Mouse (Mus musculus) liver, embryonic 14.5 days (tissue): Measurements from ENCODE around the gene Maneal.

Experiments
- CTCF ChIP-seq: IDR thresholded peaks from 2 replicates; pipeline ENCODE4 v1.5.1; 2016; ENCODE audit warnings: antibody characterized with exemption, low read depth, control low read depth
- EP300 ChIP-seq: IDR thresholded peaks from 2 replicates; pipeline ENCODE4 v1.6.1; 2016; ENCODE audit warnings: antibody characterized with exemption, low read depth

- TF ChIP-seq CTCF (no peak), EP300 (no peak)
These were observed 28.9 kb upstream of the Maneal start for GRCm38 (mm10) chr4:124890831-124891230.
